Mouse (Mus musculus) midbrain, embryonic 13.5 days (tissue): ENCODE results near the gene 2810004N23Rik. TPM values are rescaled to one million over a fixed set of nuclear protein-coding genes. Genes with fewer than 3 reads are reported as not detected.
"Not testable (repeated sequence)": the region's sequence is repeated elsewhere in the genome, so short reads cannot be mapped to it uniquely, and the experiment has no call there.

ENCODE experiments used
- ATAC-seq: fragments of 200-750 bp; cut with Nextera tagmentation; 2 replicates; pipeline ENCODE4 v1.8.0; 2017; ENCODE audit warnings: mild to moderate bottlenecking, moderate TSS enrichment, moderate library complexity
- H3K27ac ChIP-seq: fragments of 300-500 bp; sonication (generic); 2 replicates; pipeline ENCODE4 v1.5.1; 2015; ENCODE audit warnings: inconsistent platforms, mild to moderate bottlenecking, moderate library complexity
- H3K27me3 ChIP-seq: fragments of 300-500 bp; sonication (generic); 2 replicates; pipeline ENCODE4 v1.6.1; 2015; ENCODE audit warnings: mild to moderate bottlenecking, inconsistent platforms
- H3K36me3 ChIP-seq: fragments of 300-500 bp; sonication (generic); 2 replicates; pipeline ENCODE4 v1.6.1; 2015; ENCODE audit warnings: mild to moderate bottlenecking, inconsistent platforms
- H3K4me1 ChIP-seq: fragments of 300-500 bp; sonication (generic); replicated peaks from 2 replicates; pipeline ENCODE4 v1.6.1; 2015; ENCODE audit warnings: inconsistent platforms
- H3K4me2 ChIP-seq: fragments of 300-500 bp; sonication (generic); replicated peaks from 2 replicates; pipeline ENCODE4 v1.6.1; 2015; ENCODE audit warnings: moderate library complexity, mild to moderate bottlenecking, inconsistent platforms
- H3K4me3 ChIP-seq: fragments of 300-500 bp; sonication (generic); replicated peaks from 2 replicates; pipeline ENCODE4 v1.5.1; 2015; ENCODE audit warnings: mild to moderate bottlenecking, inconsistent platforms
- H3K9ac ChIP-seq: fragments of 300-500 bp; sonication (generic); replicated peaks from 2 replicates; pipeline ENCODE4 v1.6.1; 2015; ENCODE audit warnings: mild to moderate bottlenecking, inconsistent platforms
- H3K9me3 ChIP-seq: fragments of 300-500 bp; sonication (generic); 2 replicates; pipeline ENCODE4 v1.6.1; 2016; ENCODE audit warnings: mild to moderate bottlenecking, inconsistent platforms
- WGBS: fragments of 180-500 bp; shearing (Covaris S2); methylation state at CpG from one replicate; pipeline ENCODE4 v1.1.7; 2015; 5-methylcytosine and 5-hydroxymethylcytosine counted together
- polyA plus RNA-seq: library from polyadenylated mRNA; unstranded; fragments of >200 nt; fragmentation: Nextera tagmentation; extraction: Ambion mirVana; gene quantifications from 2 replicates; pipeline ENCODE4 v1.2.1, GENCODE M21; 2015

Gene 2810004N23Rik
- polyA plus RNA-seq, 1 experiment from 2014 or later: 37.4 TPM

- H3K27me3 ChIP-seq: no peaks in the 10 kb centered on the region
- peaks cover 17% of the 10 kb centered on the region for H3K4me1 ChIP-seq
- H3K9me3 ChIP-seq: no peaks in the 10 kb centered on the region
- H3K4me3 ChIP-seq: no peak overlapping the region
- H3K9ac ChIP-seq: no peak overlapping the region
- H3K4me2 ChIP-seq: no peak overlapping the region
- no peak overlapping the region for H3K27ac ChIP-seq
- no peak for ATAC-seq
- peaks cover 62% of the 10 kb centered on the region for H3K36me3 ChIP-seq
These were observed 3.5 kb downstream of the 2810004N23Rik start for GRCm38 (mm10) chr8:124859466-124859865.

- no peaks in the 10 kb centered on the region for H3K4me1 ChIP-seq
These were observed 9.4 kb downstream of the 2810004N23Rik start for GRCm38 (mm10) chr8:124853511-124853910.

GRCm38 (mm10) chr8:124845573-124845972 is 17.3 kb downstream of the 2810004N23Rik start:
- Histone ChIP-seq H3K36me3 (peaks cover 24% of the 10 kb centered on the region), H3K9me3 (no peaks in the 10 kb centered on the region), H3K27ac (no peak overlapping the region), H3K4me1 (no peaks in the 10 kb centered on the region), H3K4me3 (no peak overlapping the region), H3K27me3 (no peaks in the 10 kb centered on the region), H3K4me2 (no peak overlapping the region), H3K9ac (no peak overlapping the region)
- 94% methylated on average over 5 of the region's 5 CpGs for WGBS
- ATAC-seq: no peak

More at GRCm38 (mm10) chr8:124853511-124853910, 9.4 kb downstream of the 2810004N23Rik start:
- WGBS: 98% methylated on average over 1 of the region's 1 CpGs
- Histone ChIP-seq H3K27ac (no peak overlapping the region), H3K9ac (no peak overlapping the region), H3K9me3 (0 out of 2 replicates have a peak, but pooled peaks cover 5% of the 10 kb centered on the region), H3K4me2 (no peak overlapping the region), H3K36me3 (peaks cover 62% of the 10 kb centered on the region), H3K27me3 (no peaks in the 10 kb centered on the region), H3K4me3 (no peak overlapping the region)
- no peak for ATAC-seq

- no peaks in the 10 kb centered on the region for H3K27me3 ChIP-seq
- no peak overlapping the region for H3K4me3 ChIP-seq
- peaks cover 28% of the 10 kb centered on the region for H3K36me3 ChIP-seq
- no peak for ATAC-seq
- H3K27ac ChIP-seq: no peak overlapping the region
- H3K4me1 ChIP-seq: no peaks in the 10 kb centered on the region
- WGBS: 79% methylated on average over 3 of the region's 3 CpGs
- H3K4me2 ChIP-seq: no peak overlapping the region
- H3K9me3 ChIP-seq: no peaks in the 10 kb centered on the region
- no peak overlapping the region for H3K9ac ChIP-seq
These were observed 17.8 kb downstream of the 2810004N23Rik start for GRCm38 (mm10) chr8:124845131-124845530.

- 91% methylated on average over 1 of the region's 1 CpGs for WGBS
- H3K27me3 ChIP-seq, ATAC-seq, H3K27ac ChIP-seq, H3K9ac ChIP-seq, H3K4me1 ChIP-seq, H3K4me2 ChIP-seq, H3K4me3 ChIP-seq, H3K9me3 ChIP-seq: not testable (repeated sequence)
- peaks cover 50% of the 10 kb centered on the region for H3K36me3 ChIP-seq
These were observed 20.0 kb downstream of the 2810004N23Rik start for GRCm38 (mm10) chr8:124842929-124843328.

GRCm38 (mm10) chr8:124841775-124842174 is 21.1 kb downstream of the 2810004N23Rik start:
- peaks cover 53% of the 10 kb centered on the region for H3K36me3 ChIP-seq
- ATAC-seq: no peak
- no peaks in the 10 kb centered on the region for H3K9me3 ChIP-seq
- no peak overlapping the region for H3K9ac ChIP-seq
- no peaks in the 10 kb centered on the region for H3K27me3 ChIP-seq
- 91% methylated on average over 10 of the region's 10 CpGs for WGBS
- H3K4me1 ChIP-seq: no peaks in the 10 kb centered on the region
- H3K4me3 ChIP-seq: no peak overlapping the region
- H3K4me2 ChIP-seq: no peak overlapping the region
- no peak overlapping the region for H3K27ac ChIP-seq

GRCm38 (mm10) chr8:124840900-124841299 is 22.0 kb downstream of the 2810004N23Rik start:
- ATAC-seq: no peak
- Histone ChIP-seq H3K27me3 (no peaks in the 10 kb centered on the region), H3K9me3 (no peaks in the 10 kb centered on the region), H3K4me3 (no peak overlapping the region), H3K4me1 (no peaks in the 10 kb centered on the region), H3K4me2 (no peak overlapping the region), H3K36me3 (peaks cover 53% of the 10 kb centered on the region), H3K27ac (no peak overlapping the region), H3K9ac (no peak overlapping the region)
- 93% methylated on average over 7 of the region's 7 CpGs for WGBS

- peaks cover 50% of the 10 kb centered on the region for H3K36me3 ChIP-seq
- H3K27me3 ChIP-seq: no peaks in the 10 kb centered on the region
- WGBS: 95% methylated on average over 10 of the region's 10 CpGs
- H3K4me3 ChIP-seq: no peak overlapping the region
- no peaks in the 10 kb centered on the region for H3K4me1 ChIP-seq
- ATAC-seq: no peak
- H3K9ac ChIP-seq: no peak overlapping the region
- H3K4me2 ChIP-seq: no peak overlapping the region
- no peaks in the 10 kb centered on the region for H3K9me3 ChIP-seq
- H3K27ac ChIP-seq: no peak overlapping the region
These were observed 23.5 kb downstream of the 2810004N23Rik start for GRCm38 (mm10) chr8:124839371-124839770.

GRCm38 (mm10) chr8:124837956-124838355 is 25.0 kb downstream of the 2810004N23Rik start:
- H3K27ac ChIP-seq: no peak overlapping the region
- WGBS: 91% methylated on average over 2 of the region's 2 CpGs
- H3K4me1 ChIP-seq: 0 out of 2 replicates have a peak, but pooled peaks cover 2% of the 10 kb centered on the region
- H3K27me3 ChIP-seq: no peaks in the 10 kb centered on the region
- H3K4me3 ChIP-seq: no peak overlapping the region
- H3K4me2 ChIP-seq: no peak overlapping the region
- peaks cover 45% of the 10 kb centered on the region for H3K36me3 ChIP-seq
- no peaks in the 10 kb centered on the region for H3K9me3 ChIP-seq
- no peak for ATAC-seq
- no peak overlapping the region for H3K9ac ChIP-seq

- H3K27ac ChIP-seq: no peak overlapping the region
- H3K4me3 ChIP-seq: no peak overlapping the region
- H3K9me3 ChIP-seq: no peaks in the 10 kb centered on the region
- H3K36me3 ChIP-seq: peaks cover 42% of the 10 kb centered on the region
- H3K4me2 ChIP-seq: no peak overlapping the region
- 0 out of 2 replicates have a peak, but pooled peaks cover 2% of the 10 kb centered on the region for H3K4me1 ChIP-seq
- H3K9ac ChIP-seq: no peak overlapping the region
- ATAC-seq: no peak
- no peaks in the 10 kb centered on the region for H3K27me3 ChIP-seq
- 78% methylated on average over 2 of the region's 2 CpGs for WGBS
These were observed 26.0 kb downstream of the 2810004N23Rik start for GRCm38 (mm10) chr8:124836907-124837306.

GRCm38 (mm10) chr8:124836273-124836672 is 26.6 kb downstream of the 2810004N23Rik start:
- Histone ChIP-seq H3K36me3 (peaks cover 36% of the 10 kb centered on the region), H3K9me3 (no peaks in the 10 kb centered on the region), H3K27me3 (no peaks in the 10 kb centered on the region), H3K4me3 (no peak overlapping the region), H3K4me2 (no peak overlapping the region), H3K27ac (no peak overlapping the region), H3K4me1 (0 out of 2 replicates have a peak, but pooled peaks cover 2% of the 10 kb centered on the region), H3K9ac (no peak overlapping the region)
- WGBS: 79% methylated on average over 7 of the region's 7 CpGs
- ATAC-seq: no peak

GRCm38 (mm10) chr8:124835848-124836247 is 27.1 kb downstream of the 2810004N23Rik start:
- H3K27ac ChIP-seq: no peak overlapping the region; the same call in 1 of the 2 replicates
- no peak for ATAC-seq
- no peak overlapping the region for H3K9ac ChIP-seq
- H3K36me3 ChIP-seq: peaks cover 32% of the 10 kb centered on the region
- H3K4me3 ChIP-seq: no peak overlapping the region
- no peaks in the 10 kb centered on the region for H3K9me3 ChIP-seq
- no peaks in the 10 kb centered on the region for H3K27me3 ChIP-seq
- 0 out of 2 replicates have a peak, but pooled peaks cover 2% of the 10 kb centered on the region for H3K4me1 ChIP-seq
- no peak overlapping the region for H3K4me2 ChIP-seq
